21 mouse cellular contexts compared by ENCODE assay signal in genomic region chr6:18822812-18823211, GRCm38 (mm10). TPM values are rescaled to one million over a fixed set of nuclear protein-coding genes. Genes with fewer than 3 reads are reported as not detected.
DNase-seq lines count a peak whose midpoint lies in the region; ATAC-seq and TF ChIP-seq lines count a peak whose summit lies in the region.
"Had no signal": no experiment of that assay in that cellular context is flagged by ENCODE, and none has a peak within 500 bp of the region (broad histone marks: within the 10 kb centered on the region; RNA-seq: fewer than 3 reads in every experiment).

No protein-coding gene starts in this region.

- no peak for TF ChIP-seq CTCF in layer of hippocampus, adult 2 months (conservative IDR thresholded peaks at IDR 0.05)

- no peak overlapping the region for H3K27ac ChIP-seq in hindbrain, embryonic 11.5 days (ENCODE audit: low read depth, low read length)
- no peak overlapping the region for H3K27ac ChIP-seq in layer of hippocampus, adult 2 months
- H3K27ac ChIP-seq: embryonic facial prominence, embryonic 15.5 days; heart, embryonic 13.5 days; hindbrain, embryonic 13.5 days; limb, embryonic 13.5 days had no signal

- ATAC-seq in hindbrain, embryonic 11.5 days (ENCODE audit: low FRiP score): no peak
- ATAC-seq: CD4-positive, CD25-positive, alpha-beta regulatory T cell, adult 4 months; forebrain, embryonic 16.5 days; liver, postnatal 0 days had no signal

- no peak overlapping the region for H3K9ac ChIP-seq in hindbrain, embryonic 11.5 days (ENCODE audit: low read depth, low read length)
- H3K9ac ChIP-seq: embryonic facial prominence, embryonic 15.5 days; heart, embryonic 13.5 days; hindbrain, embryonic 13.5 days; limb, embryonic 13.5 days; liver, postnatal 0 days had no signal

- WGBS in hindbrain, embryonic 11.5 days: 76% methylated on average over 1 of the region's 1 CpGs

- H3K27me3 ChIP-seq in hindbrain, embryonic 11.5 days (ENCODE audit: control insufficient read depth, insufficient read depth, low read length): no peaks in the 10 kb centered on the region
- H3K27me3 ChIP-seq: embryonic facial prominence, embryonic 15.5 days; heart, embryonic 13.5 days; hindbrain, embryonic 13.5 days; limb, embryonic 13.5 days had no signal

- peak; percentile 26 for DNase-seq in lung, postnatal 36 days
- DNase-seq in lung, postnatal 10 days: no peak
- DNase-seq in kidney, adult 11 months: peak; percentile 79
- peak; percentile 59 to 85 for DNase-seq in kidney, postnatal 25 days
- DNase-seq in hindbrain, embryonic 11.5 days (ENCODE audit: low spot score): no peak
- no peak for DNase-seq in layer of hippocampus, adult 2 months (ENCODE audit: low spot score in 2 of 2)
- no peak for DNase-seq in ovary, postnatal 14 days (ENCODE audit: low spot score)
- DNase-seq in layer of hippocampus, adult 11-12 months (ENCODE audit: low spot score): no peak
- DNase-seq: cerebellum, adult 9-10 months; gastrocnemius, postnatal 14 days; liver, postnatal 0 days had no signal

- no peak overlapping the region for H3K4me2 ChIP-seq in hindbrain, embryonic 11.5 days (replicated peaks; ENCODE audit: low read depth, low read length)
- H3K4me2 ChIP-seq: embryonic facial prominence, embryonic 15.5 days; heart, embryonic 13.5 days; hindbrain, embryonic 13.5 days; limb, embryonic 13.5 days; midbrain, embryonic 11.5 days had no signal

- no peak overlapping the region for H3K4me3 ChIP-seq in hindbrain, embryonic 11.5 days (ENCODE audit: low read depth, low read length)
- no peak overlapping the region for H3K4me3 ChIP-seq in layer of hippocampus, adult 2 months
- H3K4me3 ChIP-seq: embryonic facial prominence, embryonic 15.5 days; heart, embryonic 13.5 days; hindbrain, embryonic 13.5 days; limb, embryonic 13.5 days had no signal

- no peaks in the 10 kb centered on the region for H3K9me3 ChIP-seq in hindbrain, embryonic 11.5 days (ENCODE audit: control insufficient read depth, low read length)
- H3K9me3 ChIP-seq: embryonic facial prominence, embryonic 15.5 days; heart, embryonic 13.5 days; hindbrain, embryonic 13.5 days; limb, embryonic 13.5 days had no signal

- no peaks in the 10 kb centered on the region for H3K36me3 ChIP-seq in hindbrain, embryonic 11.5 days (ENCODE audit: control insufficient read depth, insufficient read depth, low read length)
- H3K36me3 ChIP-seq: embryonic facial prominence, embryonic 15.5 days; heart, embryonic 13.5 days; hindbrain, embryonic 13.5 days; limb, embryonic 13.5 days had no signal

- no peaks in the 10 kb centered on the region for H3K4me1 ChIP-seq in hindbrain, embryonic 11.5 days (replicated peaks; ENCODE audit: control insufficient read depth, insufficient read depth, low read length)
- H3K4me1 ChIP-seq: embryonic facial prominence, embryonic 15.5 days; heart, embryonic 13.5 days; hindbrain, embryonic 13.5 days; limb, embryonic 13.5 days had no signal

RNA-seq across cellular contexts. Expression of gene Lsm8, which starts 25.6 kb away (rescaled TPM):
- polyA plus RNA-seq in hindbrain, embryonic 11.5 days (2014; fragmentation: Nextera tagmentation; extraction: Ambion mirVana): 189 and 199 TPM in 2 replicates
- 10 to 100 TPM; 39.0 to 39.5 TPM for total RNA-seq in layer of hippocampus, adult 2 months (2021)

RNA-seq across cellular contexts. Expression of gene Ankrd7, which starts 43.3 kb away (rescaled TPM):
- 0.29 and 0.34 TPM in 2 replicates for polyA plus RNA-seq in hindbrain, embryonic 11.5 days (2014; fragmentation: Nextera tagmentation; extraction: Ambion mirVana)
- total RNA-seq in layer of hippocampus, adult 2 months (2021): not detected
- total RNA-seq: adrenal gland, adult 18-20 months; gastrocnemius, postnatal 14 days; layer of hippocampus, postnatal 10 days had no signal
- polyA plus RNA-seq: embryonic facial prominence, embryonic 15.5 days; heart, embryonic 13.5 days; hindbrain, embryonic 13.5 days; liver, postnatal 0 days; midbrain, embryonic 11.5 days; small intestine, adult 2 months had no signal

Comparison
In these comparisons a context has a peak if more than half of its experiments do, and no peak if none do; other contexts are left out.
1. DNase-seq: peak in lung, postnatal 36 days (single experiment), kidney, adult 11 months (single experiment) and kidney, postnatal 25 days (2 of 2); none in lung, postnatal 10 days (single experiment), hindbrain, embryonic 11.5 days (single experiment), layer of hippocampus, adult 2 months (0 of 2), ovary, postnatal 14 days (single experiment) and layer of hippocampus, adult 11-12 months (single experiment).